Mouse (Mus musculus) cerebellum, postnatal 4 days (tissue): Measurements from ENCODE around the gene Gpr84.

Experiments
- DNase-seq, 2 experiments: peaks; one replicate each; pipeline ENCODE4 v3.0.0; 2022; ENCODE audit warnings: low spot score in 2 of 2, mixed read lengths in 1 of 2

Gpr84 gene

GRCm38 (mm10) chr15:103335488-103336235 is 25.2 kb upstream of the Gpr84 start:
- DNase-seq = no peak

GRCm38 (mm10) chr15:103335040-103335439 is 24.6 kb upstream of the Gpr84 start:
- DNase-seq = no peak

- no peak for DNase-seq
Observed at GRCm38 (mm10) chr15:103334194-103334593, 23.8 kb upstream of the Gpr84 start.

- no peak for DNase-seq
Observed at GRCm38 (mm10) chr15:103333738-103334137, 23.3 kb upstream of the Gpr84 start.

- no peak for DNase-seq
Observed at GRCm38 (mm10) chr15:103333081-103333615, 22.7 kb upstream of the Gpr84 start.

GRCm38 (mm10) chr15:103323455-103324247 is 13.2 kb upstream of the Gpr84 start:
- peak; percentile 82 to 87 for DNase-seq

GRCm38 (mm10) chr15:103323070-103323454 is 12.7 kb upstream of the Gpr84 start:
- DNase-seq = peak in 1 of 2 experiments; percentile 68

- no peak for DNase-seq
Observed at GRCm38 (mm10) chr15:103322396-103322795, 12.0 kb upstream of the Gpr84 start.

- peak in 1 of 2 experiments; percentile 36 for DNase-seq
Observed at GRCm38 (mm10) chr15:103321076-103321475, 10.7 kb upstream of the Gpr84 start.

GRCm38 (mm10) chr15:103318201-103318816 is 7.9 kb upstream of the Gpr84 start:
- DNase-seq = no peak

GRCm38 (mm10) chr15:103317731-103318130 is 7.3 kb upstream of the Gpr84 start:
- DNase-seq = no peak

GRCm38 (mm10) chr15:103317120-103317519 is 6.7 kb upstream of the Gpr84 start:
- no peak for DNase-seq

- no peak for DNase-seq
Observed at GRCm38 (mm10) chr15:103315979-103316776, 5.8 kb upstream of the Gpr84 start.

- peak; percentile 64 to 86 for DNase-seq
Observed at GRCm38 (mm10) chr15:103315011-103315502, 4.6 kb upstream of the Gpr84 start.

GRCm38 (mm10) chr15:103314181-103314580 is 3.8 kb upstream of the Gpr84 start:
- DNase-seq = no peak

- DNase-seq = peak in 1 of 2 experiments; percentile 55
Observed at GRCm38 (mm10) chr15:103313495-103314095, 3.2 kb upstream of the Gpr84 start.

- DNase-seq = no peak
Observed at GRCm38 (mm10) chr15:103308876-103309580, 1.4 kb downstream of the Gpr84 start.

- no peak for DNase-seq
Observed at GRCm38 (mm10) chr15:103308056-103308875, 2.1 kb downstream of the Gpr84 start.

- DNase-seq = peak; percentile 89 to 94
Observed at GRCm38 (mm10) chr15:103307125-103307524, 3.3 kb downstream of the Gpr84 start.
